16 mouse cellular contexts compared by ENCODE assay signal in genomic region chr8:36406706-36407105, GRCm38 (mm10).
DNase-seq lines count a peak whose midpoint lies in the region; ATAC-seq lines count a peak whose summit lies in the region.
"Had no signal": no experiment of that assay in that cellular context is flagged by ENCODE, and none has a peak within 500 bp of the region (broad histone marks: within the 10 kb centered on the region; RNA-seq: fewer than 3 reads in every experiment).

No protein-coding gene starts in this region.

- H3K4me3 ChIP-seq in forebrain, embryonic 16.5 days (replicated peaks; ENCODE audit: low read length) = no peak overlapping the region
- no peak overlapping the region for H3K4me3 ChIP-seq in forebrain, embryonic 12.5 days (replicated peaks)
- H3K4me3 ChIP-seq: hindbrain, embryonic 12.5 days; limb, embryonic 12.5 days; midbrain, embryonic 10.5 days had no signal

- no peak overlapping the region for H3K4me2 ChIP-seq in forebrain, embryonic 16.5 days (ENCODE audit: low read length)
- no peak overlapping the region for H3K4me2 ChIP-seq in forebrain, embryonic 12.5 days
- H3K4me2 ChIP-seq: hindbrain, embryonic 12.5 days; limb, embryonic 12.5 days had no signal

- no peak overlapping the region for H3K27ac ChIP-seq in forebrain, embryonic 16.5 days (ENCODE audit: low read length)
- no peak overlapping the region for H3K27ac ChIP-seq in forebrain, embryonic 12.5 days
- H3K27ac ChIP-seq: hindbrain, embryonic 12.5 days; limb, embryonic 12.5 days; midbrain, embryonic 10.5 days had no signal

- H3K9ac ChIP-seq in forebrain, embryonic 16.5 days (replicated peaks; ENCODE audit: low read depth, low read length) = no peak overlapping the region
- no peak overlapping the region for H3K9ac ChIP-seq in forebrain, embryonic 12.5 days
- H3K9ac ChIP-seq: hindbrain, embryonic 12.5 days; limb, embryonic 12.5 days had no signal

- no peaks in the 10 kb centered on the region for H3K4me1 ChIP-seq in forebrain, embryonic 16.5 days (replicated peaks; ENCODE audit: control insufficient read depth, insufficient read depth, low read length)
- no peaks in the 10 kb centered on the region for H3K4me1 ChIP-seq in forebrain, embryonic 12.5 days
- H3K4me1 ChIP-seq: hindbrain, embryonic 12.5 days; limb, embryonic 12.5 days; midbrain, embryonic 10.5 days had no signal

- no peaks in the 10 kb centered on the region for H3K36me3 ChIP-seq in forebrain, embryonic 16.5 days (ENCODE audit: control insufficient read depth, insufficient read depth)
- H3K36me3 ChIP-seq in forebrain, embryonic 12.5 days (replicated peaks) = no peaks in the 10 kb centered on the region
- H3K36me3 ChIP-seq: hindbrain, embryonic 12.5 days; limb, embryonic 12.5 days; midbrain, embryonic 10.5 days had no signal

- peak; percentile 68; the same call in 1 of the 2 replicates for ATAC-seq in forebrain, embryonic 16.5 days
- ATAC-seq in forebrain, embryonic 12.5 days (ENCODE audit: low FRiP score) = no peak

- H3K9me3 ChIP-seq in forebrain, embryonic 16.5 days (ENCODE audit: control insufficient read depth, low read length) = no peaks in the 10 kb centered on the region
- H3K9me3 ChIP-seq in forebrain, embryonic 12.5 days = no peaks in the 10 kb centered on the region
- H3K9me3 ChIP-seq: hindbrain, embryonic 12.5 days; limb, embryonic 12.5 days; midbrain, embryonic 10.5 days had no signal

- WGBS in forebrain, embryonic 16.5 days = 56% methylated on average over 2 of the region's 2 CpGs
- 79% methylated on average over 2 of the region's 2 CpGs for WGBS in forebrain, embryonic 12.5 days

- DNase-seq in right cerebral cortex, adult 2 months (ENCODE audit: low spot score in 2 of 2) = peak; percentile 48 to 63
- no peak for DNase-seq in right cerebral cortex, postnatal 4 days
- peak; percentile 41 for DNase-seq in layer of hippocampus, adult 8-10 months (ENCODE audit: low spot score in 2 of 2)
- DNase-seq in telencephalon, adult 2 months (ENCODE audit: low read depth, low spot score) = peak; percentile 35
- DNase-seq in adrenal gland, postnatal 14 days = no peak
- DNase-seq in thymus, postnatal 4 days = no peak
- DNase-seq: adrenal gland, adult 2 months; B cell, adult 2 months; gastrocnemius, postnatal 36 days; kidney, adult 11 months; kidney, postnatal 36 days had no signal

- no peaks in the 10 kb centered on the region for H3K27me3 ChIP-seq in forebrain, embryonic 16.5 days (replicated peaks; ENCODE audit: control insufficient read depth, insufficient read depth, low read length)
- no peaks in the 10 kb centered on the region for H3K27me3 ChIP-seq in forebrain, embryonic 12.5 days
- H3K27me3 ChIP-seq: hindbrain, embryonic 12.5 days; limb, embryonic 12.5 days had no signal

Comparison
In these comparisons a context has a peak if more than half of its experiments do, and no peak if none do; other contexts are left out.
1. DNase-seq: peak in right cerebral cortex, adult 2 months (2 of 2), layer of hippocampus, adult 8-10 months (2 of 2) and telencephalon, adult 2 months (single experiment); none in right cerebral cortex, postnatal 4 days (single experiment), adrenal gland, postnatal 14 days (single experiment) and thymus, postnatal 4 days (single experiment).